Mouse (Mus musculus): ENCODE results near the gene Srgap2. TPM values are rescaled to one million over a fixed set of nuclear protein-coding genes. Genes with fewer than 3 reads are reported as not detected.

Gene Srgap2
- total RNA-seq, 2 experiments from 2014 or later: 10.1 to 12.2 TPM

GRCm38 (mm10) chr1:131454386-131454785 is 72.8 kb downstream of the Srgap2 start:
- no peak for TF ChIP-seq CTCF (IDR thresholded peaks at IDR 0.05)
- Histone ChIP-seq H3K4me3 (no peak overlapping the region), H3K27ac (no peak overlapping the region)
- DNase-seq: no peak
- intact Hi-C loops (cut with DNase I): no loop called here

DNA sequence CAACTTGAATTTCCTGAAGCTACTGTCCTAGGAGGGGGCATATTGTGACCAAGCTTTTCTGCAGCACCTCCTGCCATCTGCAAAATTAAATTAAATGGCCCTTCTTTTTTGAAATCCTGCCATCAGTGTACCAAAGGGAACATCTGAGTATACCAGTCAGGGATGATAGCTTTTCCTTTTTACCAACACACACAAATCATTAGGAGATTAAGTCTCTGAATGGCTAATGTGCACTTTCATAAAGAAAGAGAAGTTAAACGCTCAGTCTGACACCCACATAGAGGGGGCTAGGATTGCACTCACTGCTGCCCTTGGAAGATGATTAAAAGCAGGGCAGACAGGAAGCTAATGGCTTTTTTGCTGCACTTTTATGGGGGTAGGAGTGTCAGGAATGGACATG is 73.8 kb downstream of the Srgap2 start:
- no peak for TF ChIP-seq CTCF (IDR thresholded peaks at IDR 0.05)
- intact Hi-C loops (cut with DNase I): no loop called here
- no peak for DNase-seq
- Histone ChIP-seq H3K27ac (no peak overlapping the region), H3K4me3 (no peak overlapping the region)

- Histone ChIP-seq H3K4me3 (no peak overlapping the region), H3K27ac (no peak overlapping the region)
- intact Hi-C loops (cut with DNase I): no loop called here
- DNase-seq: no peak
- TF ChIP-seq CTCF (IDR thresholded peaks at IDR 0.05): no peak
Measured at GRCm38 (mm10) chr1:131448373-131448772, 78.8 kb downstream of the Srgap2 start.

GRCm38 (mm10) chr1:131447333-131447732 is 79.8 kb downstream of the Srgap2 start:
- DNase-seq: no peak
- intact Hi-C loops (cut with DNase I): no loop called here
- TF ChIP-seq CTCF (IDR thresholded peaks at IDR 0.05): no peak
- Histone ChIP-seq H3K27ac (no peak overlapping the region), H3K4me3 (no peak overlapping the region)

DNA sequence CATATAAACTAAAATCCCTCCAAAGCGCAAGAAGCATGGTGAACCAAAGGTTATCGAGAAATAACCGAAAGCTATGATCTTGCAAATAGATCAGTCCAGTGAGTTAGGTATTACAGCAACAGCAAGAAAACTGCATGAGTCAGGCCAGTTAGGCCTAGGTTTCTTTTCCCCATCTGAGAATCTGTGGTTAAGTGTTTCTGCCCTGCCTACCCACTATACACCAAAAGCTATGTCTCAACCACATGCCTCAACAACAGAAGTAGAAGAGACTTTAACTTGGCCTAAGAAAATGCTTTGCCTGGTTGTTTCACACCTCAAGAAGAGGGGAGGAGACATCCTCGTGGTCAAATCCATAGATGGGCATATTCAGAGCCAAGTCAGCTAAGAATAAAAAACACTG is 80.6 kb downstream of the Srgap2 start:
- TF ChIP-seq CTCF (IDR thresholded peaks at IDR 0.05): no peak
- H3K27ac ChIP-seq: no peak overlapping the region
- DNase-seq: no peak
- intact Hi-C loops (cut with DNase I): no loop called here
- no peak overlapping the region for H3K4me3 ChIP-seq

- peak; percentile 72 for DNase-seq
- TF ChIP-seq CTCF (IDR thresholded peaks at IDR 0.05): no peak
- Histone ChIP-seq H3K4me3 (peak overlapping the region; percentile 7; the same call in 1 of the 2 replicates), H3K27ac (0 out of 2 replicates have a peak overlapping the region, but pooled peaks have one; percentile 21)
- intact Hi-C loops (cut with DNase I): no loop called here
Measured at GRCm38 (mm10) chr1:131438556-131438955, 88.6 kb downstream of the Srgap2 start.

DNA sequence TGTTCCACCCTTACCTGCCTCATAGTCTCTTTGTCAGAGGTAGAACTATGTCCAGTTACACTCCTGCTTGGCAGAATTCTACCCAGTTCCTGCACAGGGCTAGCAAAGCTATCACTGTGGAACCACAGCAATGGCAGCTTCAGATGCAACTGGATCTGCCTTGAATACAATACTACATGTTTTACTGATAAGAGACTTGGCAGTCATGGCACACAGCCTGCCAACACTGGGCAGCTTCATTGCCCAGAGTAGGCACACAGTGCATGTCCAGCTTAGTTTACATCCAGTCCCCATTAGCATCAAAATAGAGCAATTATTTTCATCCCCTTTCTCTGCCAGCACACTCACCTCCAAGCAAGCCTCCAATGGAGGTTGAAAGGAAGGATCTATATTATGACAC is 89.2 kb downstream of the Srgap2 start:
- no peak for TF ChIP-seq CTCF (IDR thresholded peaks at IDR 0.05)
- Histone ChIP-seq H3K27ac (no peak overlapping the region), H3K4me3 (no peak overlapping the region)
- intact Hi-C loops (cut with DNase I): no loop called here
- no peak for DNase-seq

GRCm38 (mm10) chr1:131436609-131437008 is 90.5 kb downstream of the Srgap2 start:
- TF ChIP-seq CTCF (IDR thresholded peaks at IDR 0.05): no peak
- intact Hi-C loops (cut with DNase I): no loop called here
- Histone ChIP-seq H3K27ac (no peak overlapping the region), H3K4me3 (no peak overlapping the region)
- DNase-seq: peak; percentile 19

- peak overlapping the region; percentile 53 for H3K27ac ChIP-seq
- intact Hi-C loops (cut with DNase I): loop anchor here (5.0 kb wide), 1 partner anchor 96 kb away; the partner anchor contains the start of genes Fam72a and Srgap2
- peak overlapping the region; percentile 27 for H3K4me3 ChIP-seq
- TF ChIP-seq CTCF (IDR thresholded peaks at IDR 0.05): no peak
- peak; percentile 84 for DNase-seq
Measured at GRCm38 (mm10) chr1:131431456-131432246, 95.5 kb downstream of the Srgap2 start.

DNA sequence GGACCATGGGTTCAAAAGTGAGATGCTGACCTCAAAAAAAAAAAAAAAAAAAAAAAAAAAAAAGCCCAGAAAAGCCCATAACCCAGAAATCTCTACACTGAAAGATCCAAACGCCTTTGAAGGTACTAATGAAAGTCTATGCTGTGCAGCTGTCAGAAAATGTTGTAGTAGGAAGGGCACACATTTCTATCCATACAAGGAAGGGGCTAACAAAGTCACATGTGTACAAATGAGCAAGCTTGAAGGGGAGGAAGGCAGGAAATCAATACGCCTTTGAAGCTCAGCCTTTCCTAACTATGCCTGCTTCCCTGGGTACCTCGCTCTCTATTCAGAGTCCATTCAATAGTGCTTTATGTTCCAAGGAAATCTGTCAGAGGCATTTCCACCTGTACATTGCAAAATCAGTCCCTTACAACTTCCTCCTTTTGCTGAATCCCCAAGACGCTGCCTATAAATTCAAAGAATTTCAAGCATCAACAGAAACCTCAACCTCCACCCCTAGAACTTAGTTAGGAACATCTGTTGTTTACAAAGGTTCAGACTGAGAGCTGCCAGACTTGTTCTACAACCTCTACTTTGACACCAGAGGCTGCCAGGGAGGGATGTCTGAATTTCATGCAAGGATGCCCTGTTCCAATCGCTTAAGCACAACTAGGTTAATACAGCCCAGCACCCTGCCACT is 99.9 kb downstream of the Srgap2 start:
- TF ChIP-seq CTCF (IDR thresholded peaks at IDR 0.05): no peak
- peak; percentile 19 for DNase-seq
- Histone ChIP-seq H3K4me3 (no peak overlapping the region), H3K27ac (no peak overlapping the region; the same call in 1 of the 2 replicates)
- intact Hi-C loops (cut with DNase I): no loop called here

DNA sequence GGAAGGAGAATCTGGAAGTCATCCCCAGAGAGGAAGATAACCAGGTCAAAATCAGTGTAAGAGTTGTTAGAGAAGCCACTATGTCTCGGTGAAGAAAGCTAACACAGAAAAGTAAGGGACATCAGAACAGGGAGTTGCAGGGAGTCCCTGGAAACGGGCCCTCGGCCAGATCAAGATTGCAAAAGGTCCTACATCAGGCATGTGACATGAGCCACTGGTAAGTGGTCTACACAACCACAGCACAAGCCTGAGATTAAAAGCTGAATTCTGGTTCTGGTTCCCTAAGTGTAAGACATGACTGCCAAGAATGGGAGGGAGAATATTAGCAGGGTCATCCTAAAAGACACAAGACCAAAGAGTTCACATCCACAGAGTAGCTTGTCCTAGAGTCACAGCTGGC is 104.1 kb downstream of the Srgap2 start:
- intact Hi-C loops (cut with DNase I): no loop called here
- no peak overlapping the region for H3K4me3 ChIP-seq
- TF ChIP-seq CTCF (IDR thresholded peaks at IDR 0.05): no peak
- DNase-seq: peak; percentile 40
- H3K27ac ChIP-seq: no peak overlapping the region

DNA sequence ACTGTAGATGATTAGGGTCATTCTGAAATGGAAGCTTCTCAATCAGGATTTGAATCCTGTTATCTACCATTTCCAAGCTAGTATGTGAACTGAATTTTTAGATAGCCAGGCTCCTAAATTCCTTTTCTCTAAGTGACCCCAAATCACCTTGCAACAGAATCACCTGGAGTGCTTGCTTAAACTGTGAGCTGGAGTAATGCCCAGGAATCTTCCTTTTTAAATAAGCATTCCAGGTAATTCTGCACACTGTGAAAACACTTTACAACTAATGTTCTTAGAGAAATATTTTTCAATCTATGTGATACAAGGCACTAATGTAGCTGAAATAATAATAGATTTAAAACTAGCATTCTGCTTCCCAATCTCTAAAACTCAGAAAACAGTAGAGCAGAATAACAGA is 106.0 kb downstream of the Srgap2 start:
- no peak for DNase-seq
- no peak overlapping the region for H3K27ac ChIP-seq
- no peak overlapping the region for H3K4me3 ChIP-seq
- intact Hi-C loops (cut with DNase I): no loop called here
- TF ChIP-seq CTCF (IDR thresholded peaks at IDR 0.05): no peak

GRCm38 (mm10) chr1:131420660-131421059 is 106.5 kb downstream of the Srgap2 start:
- DNase-seq: no peak
- Histone ChIP-seq H3K4me3 (no peak overlapping the region), H3K27ac (no peak overlapping the region)
- intact Hi-C loops (cut with DNase I): no loop called here
- TF ChIP-seq CTCF (IDR thresholded peaks at IDR 0.05): no peak

Data from gastrocnemius, adult 2 months (tissue).